Mouse (Mus musculus) embryonic facial prominence, embryonic 10.5 days (tissue): ENCODE results near the gene Hpgd. TPM values are rescaled to one million over a fixed set of nuclear protein-coding genes. Genes with fewer than 3 reads are reported as not detected.

Experiments used
- DNase-seq: peaks from one replicate; pipeline ENCODE4 v3.0.0-alpha.2; 2017; ENCODE audit warnings: low spot score
- H3K27ac ChIP-seq: fragments of 300-500 bp; sonication (generic); replicated peaks from 2 replicates; pipeline ENCODE4 v1.5.1; 2016; ENCODE audit warnings: mild to moderate bottlenecking
- H3K27me3 ChIP-seq: fragments of 300-500 bp; sonication (generic); replicated peaks from 2 replicates; pipeline ENCODE4 v1.6.1; 2016; ENCODE audit warnings: low read depth, mild to moderate bottlenecking; ENCODE audit not compliant: poor library complexity, severe bottlenecking
- H3K36me3 ChIP-seq: fragments of 300-500 bp; sonication (generic); replicated peaks from 2 replicates; pipeline ENCODE4 v1.6.1; 2016; ENCODE audit warnings: mild to moderate bottlenecking, moderate library complexity
- H3K4me1 ChIP-seq: fragments of 300-500 bp; sonication (generic); 2 replicates; pipeline ENCODE4 v1.6.1; 2016
- H3K4me3 ChIP-seq: fragments of 300-500 bp; sonication (generic); 2 replicates; pipeline ENCODE4 v1.5.1; 2016; ENCODE audit warnings: mild to moderate bottlenecking, moderate library complexity
- H3K9me3 ChIP-seq: fragments of 300-500 bp; sonication (generic); 2 replicates; pipeline ENCODE4 v1.6.1; 2016; ENCODE audit warnings: mild to moderate bottlenecking
- WGBS: fragments of 180-500 bp; shearing (Covaris S2); methylation state at CpG from one replicate; pipeline ENCODE4 v1.1.7; 2016; 5-methylcytosine and 5-hydroxymethylcytosine counted together
- polyA plus RNA-seq: library from polyadenylated mRNA; unstranded; fragments of >200 nt; fragmentation: Nextera tagmentation; extraction: Ambion mirVana; gene quantifications from 2 replicates; pipeline ENCODE4 v1.2.1, GENCODE M21; 2016

Hpgd gene
- polyA plus RNA-seq, 1 experiment from 2014 or later, result 21.4 TPM

DNA sequence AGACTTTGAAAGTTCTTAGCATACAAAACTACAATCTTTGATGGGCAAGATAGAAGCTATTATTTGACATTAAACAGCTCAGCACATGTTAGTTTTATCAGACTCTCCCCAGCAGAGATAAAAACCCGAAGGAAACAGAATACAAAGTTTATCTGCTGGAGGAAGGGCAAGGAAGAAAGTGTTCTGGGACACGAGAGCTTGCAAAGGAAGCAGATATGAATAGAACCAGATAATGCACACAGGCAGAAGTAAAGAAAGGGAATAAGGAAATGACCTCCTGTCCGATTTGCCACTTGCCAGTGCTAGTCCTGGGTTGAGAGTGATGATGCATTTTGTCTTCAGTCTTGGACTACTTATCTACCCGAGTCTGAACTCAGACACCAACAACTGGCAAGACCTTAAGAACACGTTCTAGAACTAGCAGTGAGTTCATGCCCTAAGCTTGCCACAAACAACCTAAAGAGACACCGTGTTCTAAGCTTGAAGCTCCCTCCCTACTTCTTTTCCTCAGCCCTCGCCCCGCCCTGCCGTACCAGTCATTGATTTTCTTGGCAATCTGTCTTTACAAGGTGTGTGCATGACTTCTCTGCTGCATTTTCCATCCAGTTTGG, 41.1 kb downstream of the Hpgd start:
- 79% methylated on average over 9 of the region's 9 CpGs for WGBS
- Histone ChIP-seq H3K36me3 (no peaks in the 10 kb centered on the region), H3K4me1 (no peaks in the 10 kb centered on the region), H3K27ac (no peak overlapping the region), H3K27me3 (no peaks in the 10 kb centered on the region), H3K9me3 (no peaks in the 10 kb centered on the region), H3K4me3 (no peak overlapping the region)
- no peak for DNase-seq

GRCm38 (mm10) chr8:56336771-56337170, 42.4 kb downstream of the Hpgd start:
- WGBS, result 73% methylated on average over 8 of the region's 8 CpGs
- Histone ChIP-seq H3K27me3 (no peaks in the 10 kb centered on the region), H3K27ac (no peak overlapping the region), H3K4me1 (no peaks in the 10 kb centered on the region), H3K4me3 (no peak overlapping the region), H3K9me3 (no peaks in the 10 kb centered on the region), H3K36me3 (no peaks in the 10 kb centered on the region)
- no peak for DNase-seq

DNA sequence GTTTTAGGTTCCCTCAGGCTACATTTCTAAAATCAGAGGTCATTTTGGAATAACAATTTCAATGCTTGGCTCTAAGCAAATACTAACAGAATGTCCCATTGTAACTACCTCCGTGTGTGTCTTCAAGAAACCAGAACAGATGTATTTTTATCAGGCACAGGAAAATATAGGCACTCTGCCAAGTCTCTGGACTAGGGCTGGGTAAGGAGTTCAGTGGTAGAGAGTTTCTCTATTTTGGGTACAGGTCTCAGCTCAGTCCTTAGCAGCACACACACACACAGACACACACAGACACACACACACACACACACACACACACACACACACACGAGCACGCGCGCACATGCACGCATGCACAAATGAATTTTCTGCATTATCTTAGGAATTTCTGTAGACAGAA, 49.1 kb downstream of the Hpgd start:
- Histone ChIP-seq H3K36me3 (no peaks in the 10 kb centered on the region), H3K4me3 (no peak overlapping the region), H3K4me1 (no peaks in the 10 kb centered on the region), H3K27ac (no peak overlapping the region), H3K27me3 (no peaks in the 10 kb centered on the region), H3K9me3 (no peaks in the 10 kb centered on the region)
- DNase-seq, result no peak
- WGBS, result 85% methylated on average over 6 of the region's 6 CpGs

DNA sequence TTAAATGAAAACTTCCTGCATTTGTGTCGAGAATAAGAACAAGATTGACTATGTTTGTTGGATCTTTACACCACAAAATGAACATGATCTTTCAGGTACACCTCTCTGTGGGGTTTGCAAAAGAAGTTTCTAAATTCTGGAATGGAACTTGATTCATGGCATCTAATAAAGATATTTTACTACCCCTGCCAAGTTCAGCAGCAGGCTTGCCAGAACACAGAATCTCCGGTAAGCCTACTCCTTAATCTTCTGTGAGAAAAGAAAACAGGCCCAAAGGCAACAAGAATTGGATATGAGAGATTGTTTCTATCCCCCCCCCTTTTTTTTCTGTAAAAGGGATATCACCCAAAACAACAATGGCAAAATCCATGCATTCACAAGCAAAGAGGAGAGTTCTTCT, 49.6 kb downstream of the Hpgd start:
- H3K36me3 ChIP-seq, result no peaks in the 10 kb centered on the region
- WGBS, result 80% methylated on average over 2 of the region's 2 CpGs
- no peaks in the 10 kb centered on the region for H3K4me1 ChIP-seq
- H3K9me3 ChIP-seq, result no peaks in the 10 kb centered on the region
- no peaks in the 10 kb centered on the region for H3K27me3 ChIP-seq
- no peak overlapping the region for H3K4me3 ChIP-seq
- DNase-seq, result no peak
- no peak overlapping the region for H3K27ac ChIP-seq

GRCm38 (mm10) chr8:56344359-56344758, 50.0 kb downstream of the Hpgd start:
- 82% methylated on average over 1 of the region's 1 CpGs for WGBS
- no peaks in the 10 kb centered on the region for H3K27me3 ChIP-seq
- no peak overlapping the region for H3K27ac ChIP-seq

DNA sequence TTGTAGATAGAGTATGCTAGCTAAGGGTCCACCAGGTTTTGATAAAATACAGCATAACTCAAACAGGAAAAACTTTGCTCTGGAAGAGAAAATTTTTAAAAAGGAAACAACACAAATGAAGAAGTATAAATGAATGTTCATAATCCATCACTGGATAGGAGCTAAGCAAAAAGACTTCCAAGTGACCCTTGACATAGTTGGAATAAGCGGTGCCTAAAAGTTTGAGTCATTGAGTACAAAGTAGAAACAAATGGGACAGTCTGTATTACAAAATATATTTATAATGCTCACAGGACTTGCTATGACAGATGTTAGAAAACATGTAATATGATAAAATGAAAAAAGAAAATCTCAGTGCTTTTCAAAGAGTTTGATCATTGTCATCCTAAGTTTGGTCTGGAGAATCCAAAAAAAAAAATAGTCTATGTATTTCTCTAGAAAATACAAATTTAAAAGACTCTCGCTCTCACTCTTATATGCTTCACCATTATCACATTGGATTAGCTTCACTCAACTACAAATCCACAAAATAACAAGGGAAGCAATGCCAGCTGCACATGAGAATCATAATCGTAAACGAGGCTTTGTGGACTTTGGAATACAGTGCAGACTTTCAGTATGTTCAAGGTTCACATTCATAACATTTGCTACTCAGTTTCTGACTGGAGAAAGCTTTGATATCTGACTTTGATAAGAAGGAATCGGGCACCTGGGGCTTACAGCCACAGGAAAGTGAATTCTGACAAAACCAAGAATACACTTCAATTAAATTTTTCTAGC, 51.4 kb downstream of the Hpgd start:
- Histone ChIP-seq H3K9me3 (no peaks in the 10 kb centered on the region), H3K4me3 (no peak overlapping the region), H3K36me3 (no peaks in the 10 kb centered on the region), H3K27me3 (no peaks in the 10 kb centered on the region), H3K4me1 (no peaks in the 10 kb centered on the region), H3K27ac (no peak overlapping the region)
- WGBS, result 94% methylated on average over 5 of the region's 5 CpGs
- no peak for DNase-seq

More at GRCm38 (mm10) chr8:56344359-56344758, 50.0 kb downstream of the Hpgd start:
- Histone ChIP-seq H3K36me3 (no peaks in the 10 kb centered on the region), H3K4me3 (no peak overlapping the region), H3K9me3 (no peaks in the 10 kb centered on the region), H3K4me1 (no peaks in the 10 kb centered on the region)
- DNase-seq, result no peak

DNA sequence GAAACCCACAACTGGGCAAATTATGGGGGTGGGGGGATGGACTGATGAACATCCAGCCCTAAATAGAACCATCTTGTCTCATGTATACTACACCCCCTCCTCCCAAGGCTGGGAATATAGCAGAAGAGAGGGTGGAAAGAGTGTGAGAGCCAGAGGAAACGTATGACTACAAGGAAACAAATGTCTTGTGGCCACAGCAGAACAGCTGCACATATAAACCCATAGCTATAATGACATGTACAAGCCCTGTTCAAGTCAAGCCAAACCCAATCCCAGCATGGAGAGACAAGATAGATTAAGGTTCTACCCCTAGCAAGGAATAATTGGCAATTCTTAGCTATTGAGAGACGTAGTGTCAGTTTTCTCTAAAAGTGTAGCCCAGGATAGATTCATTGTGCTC, 68.8 kb downstream of the Hpgd start:
- WGBS, result 90% methylated on average over 2 of the region's 2 CpGs
- H3K27me3 ChIP-seq, result no peaks in the 10 kb centered on the region
- no peak overlapping the region for H3K27ac ChIP-seq
- H3K4me1 ChIP-seq, result no peaks in the 10 kb centered on the region
- no peak overlapping the region for H3K4me3 ChIP-seq
- DNase-seq, result no peak
- H3K9me3 ChIP-seq, result no peaks in the 10 kb centered on the region
- H3K36me3 ChIP-seq, result no peaks in the 10 kb centered on the region
